In the genomic region with DNA sequence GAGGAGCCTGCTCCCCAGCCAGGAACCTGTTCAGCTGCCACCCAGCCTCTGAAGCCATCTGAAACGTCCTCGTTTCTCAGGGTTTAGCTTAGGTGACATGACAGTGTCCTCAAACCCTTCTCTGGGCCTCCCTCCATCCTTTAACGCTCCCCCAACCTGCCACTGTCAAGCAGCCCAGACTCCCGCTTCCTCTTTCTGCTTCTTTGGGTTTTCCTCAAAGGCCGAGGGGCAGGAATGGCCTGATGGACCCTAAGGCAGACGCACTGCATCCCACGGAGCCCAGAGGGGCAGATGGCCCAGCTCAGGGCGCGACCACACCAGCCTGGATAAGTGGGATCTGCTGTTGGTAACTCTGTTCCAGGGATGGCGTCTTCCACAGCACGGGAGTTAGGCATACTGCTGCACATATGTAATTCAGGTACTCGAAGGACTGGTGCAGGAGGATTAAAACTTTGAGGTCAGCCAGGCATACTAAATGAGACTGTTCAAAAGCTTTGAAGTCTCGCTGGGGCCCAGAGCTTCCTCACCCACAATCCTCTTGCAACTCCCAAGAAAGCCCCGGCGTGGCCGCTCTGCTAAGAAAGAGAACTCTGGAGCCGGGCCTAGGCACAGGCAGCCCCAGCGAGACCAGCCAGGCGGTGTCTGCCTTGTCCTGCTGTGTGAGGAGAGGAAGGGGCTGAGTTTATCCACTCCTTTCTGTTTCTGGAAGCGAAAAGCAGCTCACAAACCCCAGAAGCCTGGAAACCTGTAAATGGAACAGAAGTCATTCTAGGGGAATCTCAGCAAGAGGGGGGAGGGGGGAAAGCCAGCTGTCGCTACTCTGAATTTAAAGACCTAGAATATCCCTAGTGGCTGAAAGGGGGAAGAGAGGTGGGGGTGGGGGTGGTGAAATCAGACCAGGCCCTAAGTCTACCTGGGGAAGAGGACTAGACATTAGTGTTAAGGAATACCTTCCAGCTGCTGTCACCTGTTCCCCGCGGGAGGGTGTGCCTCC, we compare ENCODE assay signal across 13 mouse cellular contexts. TPM values are rescaled to one million over a fixed set of nuclear protein-coding genes. Genes with fewer than 3 reads are reported as not detected.
DNase-seq lines count a peak whose midpoint lies in the region; ATAC-seq and TF ChIP-seq lines count a peak whose summit lies in the region.
"Had no signal": no experiment of that assay in that cellular context is flagged by ENCODE, and none has a peak within 500 bp of the region (broad histone marks: within the 10 kb centered on the region; RNA-seq: fewer than 3 reads in every experiment).

No protein-coding gene starts in this region.

- no peak for ATAC-seq in heart, embryonic 16.5 days (replicated peaks; ENCODE audit: extremely low read depth, insufficient read depth, low FRiP score)
- no peak; the same call in 1 of the 2 replicates for ATAC-seq in megakaryocyte, adult 5-6 weeks (ENCODE audit: poor library complexity, severe bottlenecking)
- peak; percentile 34; the same call in 1 of the 2 replicates for ATAC-seq in granulocyte monocyte progenitor cell, adult 5-6 weeks (replicated peaks; ENCODE audit: poor library complexity, severe bottlenecking)
- ATAC-seq in frontal cortex, adult (ENCODE audit: low TSS enrichment), result no peak

- H3K4me1 ChIP-seq in heart, embryonic 16.5 days (ENCODE audit: control insufficient read depth, insufficient read depth, low read length), result peaks cover 17% of the 10 kb centered on the region
- peaks cover 91% of the 10 kb centered on the region for H3K4me1 ChIP-seq in megakaryocyte, embryonic 14.5 days
- peaks cover 94% of the 10 kb centered on the region for H3K4me1 ChIP-seq in E14TG2a.4 (replicated peaks; ENCODE audit: low read depth, low read length)

- peaks cover 51% of the 10 kb centered on the region for H3K27me3 ChIP-seq in heart, embryonic 16.5 days (ENCODE audit: control insufficient read depth, insufficient read depth, low read length)
- H3K27me3 ChIP-seq in megakaryocyte, embryonic 14.5 days (replicated peaks), result peaks cover 51% of the 10 kb centered on the region
- peaks cover 60% of the 10 kb centered on the region for H3K27me3 ChIP-seq in E14TG2a.4 (ENCODE audit: insufficient read depth, low read length)

- H3K36me3 ChIP-seq in heart, embryonic 16.5 days (ENCODE audit: control insufficient read depth, insufficient read depth), result no peaks in the 10 kb centered on the region
- peaks cover 36% of the 10 kb centered on the region for H3K36me3 ChIP-seq in megakaryocyte, embryonic 14.5 days (replicated peaks; ENCODE audit: low read length)
- H3K36me3 ChIP-seq in E14TG2a.4 (ENCODE audit: insufficient read depth, low read length), result peaks cover 9% of the 10 kb centered on the region
- H3K36me3 ChIP-seq: lung, embryonic 15.5 days had no signal

- WGBS in heart, embryonic 16.5 days, result 66% methylated on average over 23 of the region's 23 CpGs

- no peak overlapping the region for H3K4me3 ChIP-seq in heart, embryonic 16.5 days (ENCODE audit: low read length)
- peak overlapping the region; percentile 38 for H3K4me3 ChIP-seq in megakaryocyte, embryonic 14.5 days (replicated peaks)
- H3K4me3 ChIP-seq in E14TG2a.4 (replicated peaks; ENCODE audit: low read length), result peak overlapping the region; percentile 77; the same call in 1 of the 2 replicates
- H3K4me3 ChIP-seq: lung, embryonic 15.5 days had no signal

- no peaks in the 10 kb centered on the region for H3K9me3 ChIP-seq in heart, embryonic 16.5 days (replicated peaks; ENCODE audit: control insufficient read depth, low read length)
- peaks cover 22% of the 10 kb centered on the region for H3K9me3 ChIP-seq in megakaryocyte, embryonic 14.5 days
- H3K9me3 ChIP-seq in E14TG2a.4 (ENCODE audit: low read length), result no peaks in the 10 kb centered on the region
- H3K9me3 ChIP-seq: lung, embryonic 15.5 days had no signal

- no peak for TF ChIP-seq CTCF in E14TG2a.4 (conservative IDR thresholded peaks at IDR 0.05; ENCODE audit: low read length)

- no peak overlapping the region for H3K4me2 ChIP-seq in heart, embryonic 16.5 days (ENCODE audit: low read depth, low read length)
- H3K4me2 ChIP-seq: lung, embryonic 15.5 days had no signal

- no peak overlapping the region for H3K27ac ChIP-seq in heart, embryonic 16.5 days (ENCODE audit: low read length)
- H3K27ac ChIP-seq: lung, embryonic 15.5 days had no signal

- DNase-seq in heart, postnatal 36 days, result no peak
- no peak for DNase-seq in layer of hippocampus, adult 8-10 months (ENCODE audit: low spot score in 2 of 2)
- DNase-seq: cerebellum, adult 9-10 months; heart, postnatal 4 days; thymus, postnatal 25 days had no signal

- peak overlapping the region; percentile 11; the same call in 1 of the 2 replicates for H3K9ac ChIP-seq in heart, embryonic 16.5 days (ENCODE audit: low read length)
- H3K9ac ChIP-seq: lung, embryonic 15.5 days had no signal

- intact Hi-C loops in heart, postnatal 36 days (cut with DNase I), result no loop called here

RNA-seq across cellular contexts. Expression of gene Rasl10a, which starts 1.7 kb away (rescaled TPM):
- polyA plus RNA-seq in heart, embryonic 16.5 days (2015; fragmentation: Nextera tagmentation; extraction: Ambion mirVana), result 0.62 and 1.4 TPM in 2 replicates
- total RNA-seq in heart, postnatal 36 days (2021), result 1 to 10 TPM; 5.1 to 9.5 TPM
- 12.0 and 22.3 TPM in 2 replicates for polyA plus RNA-seq in megakaryocyte, embryonic 14.5 days (2012; ENCODE audit: insufficient read depth, low replicate concordance)
- not detected in 2 replicates for total RNA-seq in megakaryocyte, adult 5-6 weeks (2015)
- not detected in 2 replicates for total RNA-seq in megakaryocyte, adult 5-6 weeks (2017)
- total RNA-seq in granulocyte monocyte progenitor cell, adult 5-6 weeks (2014; fragmentation: Nextera tagmentation), result not detected in 2 replicates
- not detected in 2 replicates for total RNA-seq in granulocyte monocyte progenitor cell, adult 5-6 weeks (2017)
- total RNA-seq in layer of hippocampus, adult 8-10 months (2022), result 10 to 100 TPM; 48.3 to 100.0 (median 69.5) TPM
- total RNA-seq: monocyte, adult 5-6 weeks had no signal

RNA-seq across cellular contexts. Expression of gene Gas2l1, which starts 8.9 kb away (rescaled TPM):
- polyA plus RNA-seq in heart, embryonic 16.5 days (2015; fragmentation: Nextera tagmentation; extraction: Ambion mirVana), result 16.4 and 19.1 TPM in 2 replicates
- 10 to 100 TPM; 17.5 to 18.7 TPM for total RNA-seq in heart, postnatal 36 days (2021)
- 1,288 and 2,398 TPM in 2 replicates for polyA plus RNA-seq in megakaryocyte, embryonic 14.5 days (2012; ENCODE audit: insufficient read depth, low replicate concordance)
- 1.5 and 2.4 TPM in 2 replicates for total RNA-seq in megakaryocyte, adult 5-6 weeks (2015)
- 0.89 and 1.1 TPM in 2 replicates for total RNA-seq in megakaryocyte, adult 5-6 weeks (2017)
- total RNA-seq in granulocyte monocyte progenitor cell, adult 5-6 weeks (2014; fragmentation: Nextera tagmentation), result 1.0 TPM in 1 of 2 replicates, not detected in the other
- total RNA-seq in granulocyte monocyte progenitor cell, adult 5-6 weeks (2017), result 1.2 and 1.3 TPM in 2 replicates
- total RNA-seq in layer of hippocampus, adult 8-10 months (2022), result 10 to 100 TPM; 81.4 to 91.4 (median 86.0) TPM

RNA-seq across cellular contexts. Expression of gene Rhbdd3, which starts 42.5 kb away (rescaled TPM):
- 30.5 and 33.0 TPM in 2 replicates for polyA plus RNA-seq in heart, embryonic 16.5 days (2015; fragmentation: Nextera tagmentation; extraction: Ambion mirVana)
- total RNA-seq in heart, postnatal 36 days (2021), result 10 to 100 TPM; 21.0 to 28.1 TPM
- 28.8 and 47.9 TPM in 2 replicates for polyA plus RNA-seq in megakaryocyte, embryonic 14.5 days (2012; ENCODE audit: insufficient read depth, low replicate concordance)
- 2.6 and 6.0 TPM in 2 replicates for total RNA-seq in megakaryocyte, adult 5-6 weeks (2015)
- 11.5 and 14.5 TPM in 2 replicates for total RNA-seq in megakaryocyte, adult 5-6 weeks (2017)
- total RNA-seq in granulocyte monocyte progenitor cell, adult 5-6 weeks (2014; fragmentation: Nextera tagmentation), result 20.0 and 25.8 TPM in 2 replicates
- total RNA-seq in granulocyte monocyte progenitor cell, adult 5-6 weeks (2017), result 15.7 and 42.7 TPM in 2 replicates
- 10 to 100 TPM; 22.1 to 26.4 (median 24.2) TPM for total RNA-seq in layer of hippocampus, adult 8-10 months (2022)

RNA-seq across cellular contexts. Expression of gene Ewsr1, which starts 42.8 kb away (rescaled TPM):
- 460 and 463 TPM in 2 replicates for polyA plus RNA-seq in heart, embryonic 16.5 days (2015; fragmentation: Nextera tagmentation; extraction: Ambion mirVana)
- 10 to 100 TPM; 85.9 to 93.8 TPM for total RNA-seq in heart, postnatal 36 days (2021)
- polyA plus RNA-seq in megakaryocyte, embryonic 14.5 days (2012; ENCODE audit: insufficient read depth, low replicate concordance), result 186 and 838 TPM in 2 replicates
- total RNA-seq in megakaryocyte, adult 5-6 weeks (2015), result 129 and 153 TPM in 2 replicates
- total RNA-seq in megakaryocyte, adult 5-6 weeks (2017), result 326 and 348 TPM in 2 replicates
- total RNA-seq in granulocyte monocyte progenitor cell, adult 5-6 weeks (2014; fragmentation: Nextera tagmentation), result 342 and 407 TPM in 2 replicates
- 626 and 725 TPM in 2 replicates for total RNA-seq in granulocyte monocyte progenitor cell, adult 5-6 weeks (2017)
- total RNA-seq in layer of hippocampus, adult 8-10 months (2022), result 100 to 1,000 TPM; 333 to 412 (median 383) TPM

Comparison
In these comparisons a context has a peak if more than half of its experiments do, and no peak if none do; other contexts are left out.
1. RNA of gene Rasl10a, which starts 1.7 kb away (total RNA-seq): 48.3 to 100.0 TPM in layer of hippocampus, adult 8-10 months and 5.1 to 9.5 TPM in heart, postnatal 36 days; not detected in megakaryocyte, adult 5-6 weeks and not detected in granulocyte monocyte progenitor cell, adult 5-6 weeks; every median in the first group is over 4 times any median in the second.
2. RNA of gene Gas2l1, which starts 8.9 kb away (total RNA-seq): 81.4 to 91.4 TPM in layer of hippocampus, adult 8-10 months and 17.5 to 18.7 TPM in heart, postnatal 36 days; 0.89 to 2.4 TPM in megakaryocyte, adult 5-6 weeks and 1.0 to 1.3 TPM in granulocyte monocyte progenitor cell, adult 5-6 weeks; every median in the first group is over 4 times any median in the second.